Mouse (Mus musculus) midbrain, embryonic 11.5 days (tissue): ENCODE results near the gene Drc7. TPM values are rescaled to one million over a fixed set of nuclear protein-coding genes. Genes with fewer than 3 reads are reported as not detected.

Experiments used
- ATAC-seq: fragments of 200-750 bp; cut with Nextera tagmentation; 2 replicates; pipeline ENCODE4 v1.8.0; 2017; ENCODE audit warnings: moderate TSS enrichment, moderate library complexity; ENCODE audit not compliant: low FRiP score
- DNase-seq: peaks from one replicate; pipeline ENCODE4 v3.0.0; 2015; ENCODE audit warnings: low spot score; ENCODE audit errors: missing footprints
- H3K27ac ChIP-seq: fragments of 300-500 bp; sonication (generic); 2 replicates; pipeline ENCODE4 v1.5.1; 2014; ENCODE audit warnings: low read depth, low read length
- H3K27me3 ChIP-seq: fragments of 300-500 bp; sonication (generic); 2 replicates; pipeline ENCODE4 v1.6.1; 2014; ENCODE audit warnings: mild to moderate bottlenecking, low read length, moderate library complexity, mixed read lengths; ENCODE audit not compliant: control insufficient read depth, insufficient read depth
- H3K36me3 ChIP-seq: fragments of 300-500 bp; sonication (generic); 2 replicates; pipeline ENCODE4 v1.6.1; 2014; ENCODE audit warnings: mild to moderate bottlenecking, low read length, moderate library complexity, mixed read lengths; ENCODE audit not compliant: control insufficient read depth, insufficient read depth
- H3K4me1 ChIP-seq: fragments of 300-500 bp; sonication (generic); 2 replicates; pipeline ENCODE4 v1.6.1; 2014; ENCODE audit warnings: low read length; ENCODE audit not compliant: control insufficient read depth, insufficient read depth
- H3K4me2 ChIP-seq: fragments of 300-500 bp; sonication (generic); 2 replicates; pipeline ENCODE4 v1.6.1; 2014; ENCODE audit warnings: mild to moderate bottlenecking, moderate library complexity
- H3K4me3 ChIP-seq: fragments of 300-500 bp; sonication (generic); 2 replicates; pipeline ENCODE4 v1.5.1; 2014; ENCODE audit warnings: low read depth, low read length
- H3K9ac ChIP-seq: fragments of 300-500 bp; sonication (generic); 2 replicates; pipeline ENCODE4 v1.6.1; 2014; ENCODE audit warnings: low read length
- H3K9me3 ChIP-seq: fragments of 300-500 bp; sonication (generic); 2 replicates; pipeline ENCODE4 v1.6.1; 2016; ENCODE audit warnings: low read length; ENCODE audit not compliant: control insufficient read depth
- WGBS: fragments of 180-500 bp; shearing (Covaris S2); extraction: QIAGEN DNeasy Blood & Tissue Kit; methylation state at CpG from one replicate; pipeline ENCODE4 v1.1.7; 2014; 5-methylcytosine and 5-hydroxymethylcytosine counted together
- polyA plus RNA-seq: library from polyadenylated mRNA; unstranded; fragments of >200 nt; fragmentation: Nextera tagmentation; extraction: Ambion mirVana; gene quantifications from 2 replicates; pipeline ENCODE4 v1.2.1, GENCODE M21; 2014

Gene Drc7
- polyA plus RNA-seq, 1 experiment from 2014 or later = 0.14 TPM

DNA sequence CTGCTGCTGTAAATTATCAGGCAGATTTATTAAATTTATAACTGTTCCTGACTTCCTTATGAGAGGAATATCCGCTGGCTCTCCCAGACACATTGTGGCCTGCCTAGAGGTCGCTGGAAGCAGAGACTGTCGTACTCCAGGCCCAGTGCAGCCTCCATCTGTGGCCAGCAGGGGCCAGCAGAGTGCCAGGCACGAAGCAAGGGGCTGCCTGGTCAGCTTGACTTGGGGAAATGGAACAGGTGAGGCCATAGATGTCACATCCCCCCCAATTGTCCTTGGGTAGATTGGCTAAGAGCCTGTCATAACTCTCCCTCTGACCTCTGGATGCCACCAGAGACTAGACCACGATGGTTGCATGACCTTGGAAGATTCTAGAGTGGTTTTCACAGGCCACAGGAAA lies 44.1 kb downstream of the Drc7 start:
- no peak overlapping the region for H3K4me2 ChIP-seq
- no peak overlapping the region for H3K27ac ChIP-seq
- no peak overlapping the region for H3K4me3 ChIP-seq
- WGBS = 30% methylated on average over 5 of the region's 5 CpGs
- H3K4me1 ChIP-seq = no peaks in the 10 kb centered on the region
- no peaks in the 10 kb centered on the region for H3K27me3 ChIP-seq
- ATAC-seq (peak; percentile 49; the same call in 1 of the 2 replicates), DNase-seq (peak; percentile 95)
- peaks cover 8% of the 10 kb centered on the region for H3K36me3 ChIP-seq
- no peaks in the 10 kb centered on the region for H3K9me3 ChIP-seq
- no peak overlapping the region for H3K9ac ChIP-seq

DNA sequence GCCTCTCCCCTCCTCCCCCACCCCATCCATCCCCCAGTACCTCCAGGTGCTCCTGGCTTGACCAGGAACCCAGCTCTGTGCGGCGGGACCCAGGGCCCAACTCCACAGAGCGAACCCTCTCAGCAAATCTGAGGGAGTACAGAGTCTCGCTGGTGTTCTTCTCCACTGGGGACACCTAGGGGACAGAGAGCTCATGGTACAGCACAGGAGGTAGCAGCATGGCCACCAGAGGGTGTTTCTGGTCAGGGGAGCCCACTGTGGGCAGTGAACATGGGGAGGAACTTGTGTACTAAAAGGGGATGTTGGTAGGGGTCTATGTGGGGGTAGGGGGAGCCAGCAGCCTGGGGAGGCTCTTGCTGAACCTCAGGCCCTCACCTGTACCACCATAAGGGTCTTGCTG lies 47.1 kb downstream of the Drc7 start:
- ATAC-seq (no peak; the same call in 1 of the 2 replicates), DNase-seq (no peak)
- Histone ChIP-seq H3K27me3 (no peaks in the 10 kb centered on the region), H3K4me2 (no peak overlapping the region), H3K9ac (no peak overlapping the region), H3K36me3 (peaks cover 8% of the 10 kb centered on the region), H3K4me1 (no peaks in the 10 kb centered on the region), H3K4me3 (no peak overlapping the region), H3K9me3 (no peaks in the 10 kb centered on the region), H3K27ac (no peak overlapping the region)
- WGBS = 70% methylated on average over 4 of the region's 4 CpGs

DNA sequence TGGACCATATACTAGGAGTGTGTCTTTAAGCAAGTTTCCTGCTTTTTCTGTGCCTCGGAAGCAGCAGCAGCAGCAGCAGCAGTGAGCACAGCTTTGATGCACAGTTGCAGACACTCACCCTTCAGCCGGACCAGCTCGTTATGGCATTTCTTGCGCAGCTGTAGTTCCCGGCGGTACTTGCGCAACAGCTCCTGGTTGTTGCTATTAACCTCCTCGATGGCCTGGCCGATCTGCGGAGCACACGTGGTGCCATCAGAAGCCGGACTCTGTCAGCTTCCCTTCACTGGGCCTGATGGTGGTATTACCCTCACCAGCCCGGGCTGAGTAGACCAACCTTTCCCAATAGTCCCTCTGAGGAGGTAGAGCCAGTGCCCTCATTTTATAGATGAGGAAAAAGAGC lies 52.4 kb downstream of the Drc7 start:
- whole genome bisulfite sequencing = 87% methylated on average over 13 of the region's 13 CpGs
- no peak for DNase-seq
- no peaks in the 10 kb centered on the region for H3K9me3 ChIP-seq
- no peak overlapping the region for H3K4me3 ChIP-seq
- ATAC-seq = no peak
- H3K4me2 ChIP-seq = no peak overlapping the region
- no peaks in the 10 kb centered on the region for H3K27me3 ChIP-seq
- no peak overlapping the region for H3K27ac ChIP-seq
- H3K36me3 ChIP-seq = no peaks in the 10 kb centered on the region
- no peaks in the 10 kb centered on the region for H3K4me1 ChIP-seq
- no peak overlapping the region for H3K9ac ChIP-seq

DNA sequence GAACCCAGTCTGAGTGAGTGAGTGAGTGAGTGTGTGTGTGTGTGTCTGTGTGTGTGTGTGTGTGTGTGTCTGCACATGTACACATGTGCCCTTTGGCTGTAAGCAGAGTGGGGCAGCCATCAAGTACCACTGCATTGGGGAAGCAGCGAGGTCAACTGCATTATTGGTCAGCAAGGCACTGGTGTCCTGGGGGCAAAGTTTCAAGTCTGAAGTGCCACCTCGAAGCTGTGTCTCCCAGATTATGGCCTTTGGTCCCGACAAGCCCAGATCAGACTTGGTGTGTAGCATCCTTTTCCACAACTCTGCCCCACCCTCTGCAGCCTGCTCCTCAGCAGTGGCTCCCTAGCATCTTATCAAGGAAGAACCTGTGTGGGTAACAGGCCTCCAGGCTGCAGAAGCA lies 57.7 kb downstream of the Drc7 start:
- no peaks in the 10 kb centered on the region for H3K36me3 ChIP-seq
- H3K4me1 ChIP-seq = no peaks in the 10 kb centered on the region
- no peak overlapping the region for H3K4me3 ChIP-seq
- DNase-seq (no peak), ATAC-seq (no peak)
- no peak overlapping the region for H3K27ac ChIP-seq
- no peaks in the 10 kb centered on the region for H3K9me3 ChIP-seq
- 89% methylated on average over 3 of the region's 3 CpGs for WGBS
- no peak overlapping the region for H3K9ac ChIP-seq
- H3K4me2 ChIP-seq = no peak overlapping the region
- H3K27me3 ChIP-seq = no peaks in the 10 kb centered on the region

DNA sequence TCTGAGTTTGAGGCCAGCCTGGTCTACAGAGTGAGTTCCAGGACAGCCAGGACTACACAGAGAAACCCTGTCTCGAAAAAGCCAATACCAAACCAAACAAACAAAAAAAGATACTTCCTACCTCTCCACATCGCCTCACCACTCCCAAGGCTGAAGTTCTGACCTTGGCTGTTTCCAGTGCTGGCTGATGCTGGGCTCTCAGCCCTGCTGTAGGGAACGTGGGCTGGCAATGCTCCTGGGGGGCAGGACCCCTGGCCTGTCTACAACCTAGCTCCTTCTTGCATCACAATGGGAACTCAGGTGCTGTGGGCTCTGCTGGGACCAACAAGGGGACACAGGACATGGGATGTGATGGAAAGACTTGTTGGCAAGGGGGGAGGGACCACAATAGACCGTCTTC lies 58.2 kb downstream of the Drc7 start:
- H3K27ac ChIP-seq = no peak overlapping the region
- DNase-seq (no peak), ATAC-seq (no peak)
- H3K4me1 ChIP-seq = no peaks in the 10 kb centered on the region
- H3K36me3 ChIP-seq = no peaks in the 10 kb centered on the region
- no peak overlapping the region for H3K9ac ChIP-seq
- no peak overlapping the region for H3K4me2 ChIP-seq
- H3K4me3 ChIP-seq = no peak overlapping the region
- H3K9me3 ChIP-seq = no peaks in the 10 kb centered on the region
- WGBS = 75% methylated on average over 4 of the region's 4 CpGs
- no peaks in the 10 kb centered on the region for H3K27me3 ChIP-seq

DNA sequence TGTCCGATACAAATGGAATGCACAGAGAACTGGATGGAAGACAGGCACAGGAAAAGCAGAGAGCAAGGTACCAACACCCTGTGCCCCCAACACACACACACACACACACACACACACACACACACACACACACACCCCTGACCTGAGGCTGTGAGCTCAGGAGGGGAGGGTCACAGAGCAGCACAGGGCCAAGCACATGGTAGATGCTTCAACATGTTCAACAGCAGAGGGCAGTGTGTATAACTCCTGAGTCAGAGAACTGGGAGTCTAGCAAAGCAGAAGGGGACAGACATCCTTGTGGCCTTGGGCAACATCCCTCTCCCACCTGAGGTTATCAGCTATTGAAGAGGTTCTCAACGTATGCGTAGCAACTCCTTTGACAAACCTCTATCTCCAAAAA lies 58.8 kb downstream of the Drc7 start:
- Histone ChIP-seq H3K9me3 (no peaks in the 10 kb centered on the region), H3K4me1 (no peaks in the 10 kb centered on the region), H3K36me3 (no peaks in the 10 kb centered on the region), H3K4me3 (no peak overlapping the region), H3K9ac (no peak overlapping the region), H3K4me2 (no peak overlapping the region), H3K27ac (no peak overlapping the region), H3K27me3 (no peaks in the 10 kb centered on the region)
- WGBS = 79% methylated on average over 3 of the region's 3 CpGs
- ATAC-seq = peak; percentile 64
- DNase-seq = peak; percentile 84

DNA sequence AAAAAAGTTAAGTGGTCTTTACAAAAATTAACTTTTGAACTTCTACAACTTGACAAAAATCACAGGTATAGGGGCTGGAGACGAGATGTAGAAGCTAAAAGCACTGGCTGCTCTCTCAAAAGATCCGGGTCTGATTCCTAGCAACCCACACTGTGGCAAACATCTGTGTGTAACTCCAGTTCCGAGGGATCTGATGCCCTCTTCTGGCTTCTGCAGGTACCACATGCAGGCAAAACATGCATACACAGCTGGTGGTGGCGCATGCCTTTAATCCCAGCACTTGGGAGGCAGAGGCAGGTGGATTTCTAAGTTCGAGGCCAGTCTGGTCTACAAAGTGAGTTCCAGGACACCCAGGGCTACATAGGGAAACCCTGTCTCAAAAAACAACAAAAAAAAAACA lies 68.6 kb downstream of the Drc7 start:
- Histone ChIP-seq H3K27me3 (no peaks in the 10 kb centered on the region), H3K9ac (no peak overlapping the region), H3K9me3 (no peaks in the 10 kb centered on the region), H3K27ac (no peak overlapping the region), H3K4me2 (no peak overlapping the region), H3K4me1 (no peaks in the 10 kb centered on the region), H3K4me3 (no peak overlapping the region), H3K36me3 (no peaks in the 10 kb centered on the region)
- DNase-seq (no peak), ATAC-seq (no peak)
- WGBS = 85% methylated on average over 5 of the region's 5 CpGs

DNA sequence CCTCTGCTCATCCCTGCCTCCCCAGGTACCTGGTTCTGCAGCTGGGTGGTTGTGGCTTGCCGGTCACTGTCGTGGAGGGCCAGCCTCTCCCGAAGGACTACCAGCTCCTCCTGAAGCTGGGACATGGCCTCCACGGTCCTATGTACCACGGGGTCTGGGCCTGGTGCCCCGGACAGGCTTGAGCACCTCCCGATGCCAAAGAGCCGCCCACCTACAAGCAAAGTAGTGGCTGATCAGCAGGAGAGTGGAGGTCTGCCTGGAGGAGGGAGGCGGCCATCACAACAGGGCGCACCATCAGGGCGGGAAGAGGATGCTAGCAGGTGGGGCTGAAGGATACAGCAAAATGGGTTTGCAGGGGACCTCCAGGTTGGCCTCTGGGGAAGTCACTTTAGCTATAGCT lies 71.6 kb downstream of the Drc7 start:
- DNase-seq = no peak
- Histone ChIP-seq H3K4me3 (no peak overlapping the region), H3K9ac (no peak overlapping the region), H3K27ac (no peak overlapping the region), H3K4me1 (no peaks in the 10 kb centered on the region), H3K4me2 (no peak overlapping the region), H3K36me3 (no peaks in the 10 kb centered on the region), H3K27me3 (no peaks in the 10 kb centered on the region), H3K9me3 (no peaks in the 10 kb centered on the region)
- 86% methylated on average over 11 of the region's 11 CpGs for WGBS
- no peak for ATAC-seq

DNA sequence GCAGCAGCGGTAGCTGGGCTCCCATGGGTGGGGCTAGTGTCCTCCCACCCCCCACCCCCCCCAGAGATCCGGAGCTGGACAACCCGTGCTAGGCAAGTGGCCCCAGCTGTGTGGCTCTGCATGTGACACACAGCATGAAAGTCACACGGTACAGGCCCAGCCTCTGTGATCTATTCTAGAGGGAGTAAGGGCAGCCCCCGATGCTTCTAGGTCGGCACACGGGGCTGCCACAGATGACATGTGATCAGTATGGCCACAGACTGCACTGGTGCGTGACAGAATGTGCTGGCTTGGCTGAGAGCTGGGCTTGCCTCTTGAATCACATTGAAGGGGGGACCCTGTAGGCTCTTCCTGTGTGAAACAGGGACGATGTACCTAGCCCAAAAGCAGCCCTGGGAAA lies 72.8 kb downstream of the Drc7 start:
- no peak overlapping the region for H3K4me3 ChIP-seq
- H3K4me2 ChIP-seq = no peak overlapping the region
- DNase-seq (no peak), ATAC-seq (no peak)
- no peaks in the 10 kb centered on the region for H3K36me3 ChIP-seq
- H3K27me3 ChIP-seq = no peaks in the 10 kb centered on the region
- no peak overlapping the region for H3K9ac ChIP-seq
- no peaks in the 10 kb centered on the region for H3K9me3 ChIP-seq
- 69% methylated on average over 9 of the region's 9 CpGs for WGBS
- no peaks in the 10 kb centered on the region for H3K4me1 ChIP-seq
- no peak overlapping the region for H3K27ac ChIP-seq
